Mouse (Mus musculus) kidney, embryonic 14.5 days (tissue): ENCODE measurements around the gene Naa40. TPM values are rescaled to one million over a fixed set of nuclear protein-coding genes. Genes with fewer than 3 reads are reported as not detected.

ENCODE experiments used
- ATAC-seq: fragments of 200-750 bp; cut with Nextera tagmentation; 2 replicates; pipeline ENCODE4 v1.8.0; 2017; ENCODE audit warnings: moderate number of reproducible peaks, mild to moderate bottlenecking, moderate TSS enrichment, moderate library complexity; ENCODE audit not compliant: low FRiP score, low TSS enrichment
- H3K27ac ChIP-seq: fragments of 300-500 bp; sonication (generic); 2 replicates; pipeline ENCODE4 v1.5.1; 2014; ENCODE audit warnings: low read depth, mild to moderate bottlenecking, low read length, moderate library complexity, mixed read lengths
- H3K27me3 ChIP-seq: fragments of 300-500 bp; sonication (generic); 2 replicates; pipeline ENCODE4 v1.6.1; 2014; ENCODE audit warnings: mild to moderate bottlenecking, low read length; ENCODE audit not compliant: control insufficient read depth, insufficient read depth
- H3K36me3 ChIP-seq: fragments of 300-500 bp; sonication (generic); 2 replicates; pipeline ENCODE4 v1.6.1; 2014; ENCODE audit warnings: low read length, mixed read lengths; ENCODE audit not compliant: control insufficient read depth, insufficient read depth
- H3K4me1 ChIP-seq: fragments of 300-500 bp; sonication (generic); 2 replicates; pipeline ENCODE4 v1.6.1; 2014; ENCODE audit warnings: low read length, mixed read lengths; ENCODE audit not compliant: control insufficient read depth, insufficient read depth
- H3K4me2 ChIP-seq: fragments of 300-500 bp; sonication (generic); replicated peaks from 2 replicates; pipeline ENCODE4 v1.6.1; 2014; ENCODE audit warnings: low read depth, mild to moderate bottlenecking, low read length
- H3K4me3 ChIP-seq: fragments of 300-500 bp; sonication (generic); 2 replicates; pipeline ENCODE4 v1.5.1; 2014; ENCODE audit warnings: mild to moderate bottlenecking, low read length
- H3K9ac ChIP-seq: fragments of 300-500 bp; sonication (generic); 2 replicates; pipeline ENCODE4 v1.6.1; 2014; ENCODE audit warnings: low read depth, mild to moderate bottlenecking, low read length, moderate library complexity
- H3K9me3 ChIP-seq: fragments of 300-500 bp; sonication (generic); 2 replicates; pipeline ENCODE4 v1.6.1; 2016; ENCODE audit warnings: low read length; ENCODE audit not compliant: control insufficient read depth
- WGBS: fragments of 180-500 bp; shearing (Covaris S2); extraction: QIAGEN DNeasy Blood & Tissue Kit; methylation state at CpG from one replicate; pipeline ENCODE4 v1.1.7; 2014; 5-methylcytosine and 5-hydroxymethylcytosine counted together
- polyA plus RNA-seq: library from polyadenylated mRNA; unstranded; fragments of >200 nt; fragmentation: Nextera tagmentation; extraction: Ambion mirVana; gene quantifications from 2 replicates; pipeline ENCODE4 v1.2.1, GENCODE M21; 2014

The Naa40 gene
- polyA plus RNA-seq, 1 experiment from 2014 or later, result 90.7 TPM

GRCm38 (mm10) chr19:7212216-7212615 is 28.8 kb downstream of the Naa40 start:
- H3K4me2 ChIP-seq, result no peak overlapping the region
- peaks cover 19% of the 10 kb centered on the region for H3K4me1 ChIP-seq
- H3K9ac ChIP-seq, result no peak overlapping the region
- peaks cover 35% of the 10 kb centered on the region for H3K36me3 ChIP-seq
- ATAC-seq, result no peak
- no peak overlapping the region for H3K4me3 ChIP-seq
- no peak overlapping the region for H3K27ac ChIP-seq
- 88% methylated on average over 1 of the region's 1 CpGs for WGBS
- H3K27me3 ChIP-seq, result no peaks in the 10 kb centered on the region
- H3K9me3 ChIP-seq, result no peaks in the 10 kb centered on the region

DNA sequence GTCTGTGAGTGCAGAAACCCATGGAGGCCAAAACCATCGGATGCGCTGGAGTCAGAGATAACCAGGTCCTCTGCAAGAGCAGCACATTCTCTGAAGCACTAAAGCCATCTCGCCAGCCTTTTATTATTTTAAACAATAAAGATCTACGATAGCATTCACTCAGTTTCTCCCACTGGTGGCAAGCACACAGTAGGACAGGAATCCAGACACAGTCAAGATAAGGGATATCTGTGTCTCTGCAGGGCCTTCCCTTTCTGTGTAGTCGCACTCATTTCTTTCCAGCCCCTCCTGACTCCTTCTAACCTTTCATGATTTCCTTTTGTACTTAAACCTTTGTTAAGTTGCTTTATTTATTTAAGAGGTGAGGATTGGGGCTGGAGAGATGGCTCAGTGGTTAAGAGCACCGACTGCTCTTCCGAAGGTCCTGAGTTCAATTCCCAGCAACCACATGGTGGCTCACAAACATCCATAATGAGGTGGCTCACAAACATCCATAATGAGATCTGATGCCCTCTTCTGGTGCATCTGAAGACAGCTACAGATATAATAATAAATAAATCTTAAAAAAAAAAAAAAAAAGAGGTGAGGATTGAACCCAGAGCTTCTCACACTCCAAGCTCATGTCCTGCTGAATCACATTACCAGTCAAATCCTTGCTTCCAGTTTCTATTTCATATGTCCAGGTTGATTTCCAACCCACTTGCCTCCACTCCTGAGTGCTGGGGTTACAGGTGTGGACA is 30.9 kb downstream of the Naa40 start:
- ATAC-seq, result no peak
- H3K4me3 ChIP-seq, result no peak overlapping the region
- no peaks in the 10 kb centered on the region for H3K9me3 ChIP-seq
- H3K9ac ChIP-seq, result no peak overlapping the region
- peaks cover 5% of the 10 kb centered on the region for H3K4me1 ChIP-seq
- no peak overlapping the region for H3K4me2 ChIP-seq
- H3K36me3 ChIP-seq, result peaks cover 31% of the 10 kb centered on the region
- no peaks in the 10 kb centered on the region for H3K27me3 ChIP-seq
- 90% methylated on average over 7 of the region's 7 CpGs for WGBS
- no peak overlapping the region for H3K27ac ChIP-seq

DNA sequence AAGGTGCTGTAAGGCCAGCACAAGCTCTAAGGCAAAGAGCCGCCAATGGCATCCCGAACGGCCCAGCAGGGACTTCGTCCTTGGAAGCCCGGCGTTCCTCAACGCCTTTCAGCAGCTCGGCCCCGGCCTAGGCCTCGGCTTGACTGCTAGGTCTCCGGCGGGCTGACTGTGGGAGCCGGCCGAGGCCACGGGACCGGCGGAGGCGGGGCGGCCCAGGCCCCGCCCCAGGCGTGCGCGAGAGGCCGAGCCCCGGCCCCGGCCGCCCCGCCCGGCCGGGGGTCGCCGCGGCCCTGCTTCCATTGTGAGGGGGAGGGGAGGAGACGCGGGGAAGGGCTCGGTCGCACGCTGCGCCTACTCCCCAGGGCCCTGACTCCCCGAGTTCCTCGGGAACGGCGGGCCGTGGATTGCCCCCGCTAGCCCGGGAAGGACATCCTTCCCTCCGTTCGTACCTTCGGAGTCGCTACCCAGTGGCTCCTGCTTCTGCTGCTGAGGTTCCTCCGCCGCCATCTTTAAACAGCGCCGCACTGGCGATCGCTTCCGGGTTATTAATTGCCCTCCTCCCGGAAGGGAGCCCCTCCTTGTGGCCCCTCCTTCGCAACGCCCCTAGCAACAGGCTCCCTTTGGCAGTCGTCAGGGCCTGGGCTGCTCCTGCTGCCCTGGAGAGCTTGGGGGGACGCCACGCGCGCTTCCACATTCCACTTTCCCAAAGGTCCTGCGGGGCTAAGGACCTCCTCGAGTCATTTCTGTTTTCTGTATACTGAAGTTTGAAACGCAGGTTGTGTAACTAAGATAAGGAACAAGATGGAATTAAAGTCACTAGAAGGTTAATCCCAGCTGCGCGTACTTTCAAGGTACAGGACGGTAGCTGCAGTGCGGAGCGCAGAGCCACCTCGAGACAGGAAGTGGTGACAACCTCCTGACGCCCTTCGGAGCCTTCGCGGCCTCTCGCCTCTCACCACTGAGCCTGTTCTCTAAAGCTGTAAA is 34.9 kb downstream of the Naa40 start, which contains the start of gene Otub1:
Gene Otub1, minus strand, starts transcription at position 564 of the 984 bp plus-strand sequence.
- peak within 1 kb of the TSS; percentile 78 for H3K4me3 ChIP-seq
- H3K36me3 ChIP-seq, result peaks cover 29% of the 10 kb centered on the region
- H3K9me3 ChIP-seq, result no peaks in the 10 kb centered on the region
- H3K4me2 ChIP-seq, result peak within 1 kb of the TSS; percentile 90
- WGBS, result 1% methylated on average over 66 of the region's 79 CpGs
- peak within 1 kb of the TSS; percentile 97 for H3K27ac ChIP-seq
- peak; percentile 97 for ATAC-seq
- no peaks in the 10 kb centered on the region for H3K27me3 ChIP-seq
- peaks cover 17% of the 10 kb centered on the region; the same call in 1 of the 2 replicates for H3K4me1 ChIP-seq
- H3K9ac ChIP-seq, result peak within 1 kb of the TSS; percentile 88

DNA sequence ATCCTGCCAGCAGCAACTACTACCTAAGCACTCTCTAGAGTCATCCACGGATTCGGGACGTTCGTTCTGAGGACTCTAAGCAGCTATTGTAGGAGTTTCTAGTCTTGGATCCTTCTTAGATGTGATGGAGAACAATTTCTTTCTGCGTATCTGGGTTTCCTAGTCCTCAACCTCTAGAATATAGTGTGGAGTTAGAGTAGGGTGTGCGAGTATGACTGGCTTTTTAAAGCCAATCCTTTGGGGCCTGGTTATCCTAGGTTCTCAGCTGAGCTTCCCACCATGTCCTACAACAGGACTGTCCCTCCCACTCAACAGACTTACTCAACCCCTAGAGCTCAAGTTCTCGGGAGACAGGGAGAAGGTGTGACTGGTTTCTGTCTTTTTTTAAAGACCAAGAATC is 35.7 kb downstream of the Naa40 start:
- H3K27ac ChIP-seq, result peak overlapping the region; percentile 97
- ATAC-seq, result peak; percentile 8; the same call in 1 of the 2 replicates
- H3K4me2 ChIP-seq, result peak overlapping the region; percentile 90
- peak overlapping the region; percentile 88 for H3K9ac ChIP-seq
- no peaks in the 10 kb centered on the region for H3K9me3 ChIP-seq
- peaks cover 17% of the 10 kb centered on the region; the same call in 1 of the 2 replicates for H3K4me1 ChIP-seq
- no peaks in the 10 kb centered on the region for H3K27me3 ChIP-seq
- WGBS, result 26% methylated on average over 7 of the region's 7 CpGs
- H3K36me3 ChIP-seq, result peaks cover 35% of the 10 kb centered on the region
- H3K4me3 ChIP-seq, result peak overlapping the region; percentile 78

- peaks cover 17% of the 10 kb centered on the region; the same call in 1 of the 2 replicates for H3K4me1 ChIP-seq
- no peak for ATAC-seq
- H3K36me3 ChIP-seq, result peaks cover 39% of the 10 kb centered on the region
- peak overlapping the region; percentile 90 for H3K4me2 ChIP-seq
- no peaks in the 10 kb centered on the region for H3K9me3 ChIP-seq
- WGBS, result 79% methylated on average over 2 of the region's 2 CpGs
- no peak overlapping the region for H3K27ac ChIP-seq
- H3K4me3 ChIP-seq, result peak overlapping the region; percentile 78
- H3K9ac ChIP-seq, result peak overlapping the region; percentile 88; the same call in 1 of the 2 replicates
- no peaks in the 10 kb centered on the region for H3K27me3 ChIP-seq
Measured at GRCm38 (mm10) chr19:7204898-7205297, 36.1 kb downstream of the Naa40 start.

DNA sequence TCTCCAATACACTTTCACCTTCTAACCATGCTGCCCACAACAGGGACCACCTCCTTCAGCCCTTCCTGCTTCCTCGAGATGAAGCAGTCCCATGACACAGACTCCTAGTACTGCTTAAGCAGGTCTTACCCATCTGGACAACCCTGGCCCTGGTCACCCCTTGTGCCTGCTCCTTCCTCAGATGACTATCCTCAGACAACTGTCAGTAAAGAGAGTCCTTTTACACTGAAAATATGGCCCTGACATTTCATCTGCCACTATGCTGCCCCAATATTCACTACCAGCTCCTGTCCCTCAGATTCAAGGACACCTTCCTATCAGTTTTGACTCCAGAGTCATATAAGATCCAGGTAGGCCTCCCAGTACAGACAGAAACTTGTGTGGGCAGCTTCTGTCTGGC is 40.6 kb downstream of the Naa40 start:
- WGBS, result 67% methylated on average over 1 of the region's 1 CpGs
- no peak overlapping the region for H3K4me3 ChIP-seq
- peaks cover 27% of the 10 kb centered on the region; the same call in 1 of the 2 replicates for H3K4me1 ChIP-seq
- H3K36me3 ChIP-seq, result peaks cover 66% of the 10 kb centered on the region
- no peaks in the 10 kb centered on the region for H3K27me3 ChIP-seq
- no peak for ATAC-seq
- no peak overlapping the region for H3K4me2 ChIP-seq
- H3K9ac ChIP-seq, result no peak overlapping the region
- H3K9me3 ChIP-seq, result no peaks in the 10 kb centered on the region
- H3K27ac ChIP-seq, result no peak overlapping the region

GRCm38 (mm10) chr19:7199089-7199488 is 41.9 kb downstream of the Naa40 start:
- H3K9me3 ChIP-seq, result no peaks in the 10 kb centered on the region
- 91% methylated on average over 13 of the region's 13 CpGs for WGBS
- H3K4me1 ChIP-seq, result peaks cover 17% of the 10 kb centered on the region; the same call in 1 of the 2 replicates
- no peak overlapping the region for H3K27ac ChIP-seq
- ATAC-seq, result no peak
- no peak overlapping the region for H3K4me2 ChIP-seq
- H3K9ac ChIP-seq, result no peak overlapping the region
- no peaks in the 10 kb centered on the region for H3K27me3 ChIP-seq
- H3K36me3 ChIP-seq, result peaks cover 62% of the 10 kb centered on the region
- H3K4me3 ChIP-seq, result no peak overlapping the region

DNA sequence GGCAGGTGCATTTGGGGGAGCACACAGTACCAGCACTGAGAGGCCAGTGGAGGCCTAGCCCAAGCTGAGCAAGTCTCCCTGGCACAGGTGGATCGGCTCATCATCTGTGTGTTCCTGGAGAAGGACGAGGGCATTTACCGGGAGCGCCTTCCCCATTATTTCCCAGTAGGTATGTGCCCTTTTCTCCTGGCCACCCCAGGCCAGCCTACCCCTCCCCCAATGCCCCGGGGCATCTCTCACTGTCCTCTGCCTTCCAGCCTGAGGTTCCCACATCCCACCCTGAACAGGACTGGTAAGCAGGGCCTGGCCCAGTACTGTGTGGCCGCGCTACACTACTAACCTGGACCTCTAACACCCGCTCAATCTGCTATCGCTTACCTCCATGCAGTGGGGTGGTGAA is 43.5 kb downstream of the Naa40 start:
- Histone ChIP-seq H3K27me3 (no peaks in the 10 kb centered on the region), H3K4me1 (peaks cover 15% of the 10 kb centered on the region; the same call in 1 of the 2 replicates), H3K36me3 (peaks cover 46% of the 10 kb centered on the region), H3K4me3 (no peak overlapping the region), H3K9ac (no peak overlapping the region), H3K9me3 (no peaks in the 10 kb centered on the region), H3K27ac (no peak overlapping the region), H3K4me2 (no peak overlapping the region)
- 86% methylated on average over 9 of the region's 9 CpGs for WGBS
- 0 out of 2 replicates have a peak, but pooled peaks have one; percentile 18 for ATAC-seq
